8 mouse cellular contexts compared by ENCODE assay signal in genomic region chr13:107100852-107101325, GRCm38 (mm10).
A peak's percentile ranks its signal among the peaks of the same experiment; 100 is the strongest.
DNase-seq lines count a peak whose midpoint lies in the region; ATAC-seq and TF ChIP-seq lines count a peak whose summit lies in the region.

No protein-coding gene starts in this region.

- no peaks in the 10 kb centered on the region for H3K9me3 ChIP-seq in hindbrain, embryonic 15.5 days
- no peaks in the 10 kb centered on the region for H3K9me3 ChIP-seq in hindbrain, postnatal 0 days (ENCODE audit: low read length)
- H3K9me3 ChIP-seq in liver, postnatal 0 days (ENCODE audit: low read length), result no peaks in the 10 kb centered on the region
- no peaks in the 10 kb centered on the region for H3K9me3 ChIP-seq in stomach, embryonic 16.5 days (replicated peaks; ENCODE audit: control insufficient read depth, low read length)

- no peak overlapping the region for H3K4me3 ChIP-seq in hindbrain, embryonic 15.5 days
- no peak overlapping the region for H3K4me3 ChIP-seq in hindbrain, postnatal 0 days (ENCODE audit: low read length)
- H3K4me3 ChIP-seq in liver, postnatal 0 days (ENCODE audit: low read depth, low read length), result peak overlapping the region; percentile 36
- no peak overlapping the region for H3K4me3 ChIP-seq in stomach, embryonic 16.5 days (replicated peaks; ENCODE audit: low read length)

- no peak for ATAC-seq in hindbrain, embryonic 15.5 days (ENCODE audit: low FRiP score, low read depth)
- ATAC-seq in hindbrain, postnatal 0 days, result no peak
- ATAC-seq in erythroid progenitor cell, adult 5-6 weeks (replicated peaks; ENCODE audit: low FRiP score, poor library complexity, severe bottlenecking), result peak; percentile 89
- peak; percentile 95 for ATAC-seq in liver, postnatal 0 days
- peak; percentile 83; the same call in 1 of the 2 replicates for ATAC-seq in stomach, embryonic 16.5 days (ENCODE audit: insufficient read depth, low FRiP score)

- no peak for TF ChIP-seq CTCF in hindbrain, postnatal 0 days (IDR thresholded peaks at IDR 0.05; ENCODE audit: low read depth)
- no peak for TF ChIP-seq CTCF in liver, postnatal 0 days (IDR thresholded peaks at IDR 0.05; ENCODE audit: low read depth)

- DNase-seq in hindbrain, postnatal 0 days (ENCODE audit: low spot score), result no peak
- peak; percentile 80 for DNase-seq in liver, postnatal 0 days
- DNase-seq in cerebellum, adult 18-20 months, result no peak
- DNase-seq in kidney, adult 8-10 months, result no peak
- no peak for DNase-seq in layer of hippocampus, postnatal 10 days (ENCODE audit: low spot score in 2 of 2)

- no peak overlapping the region for H3K27ac ChIP-seq in hindbrain, embryonic 15.5 days (replicated peaks)
- H3K27ac ChIP-seq in hindbrain, postnatal 0 days, result no peak overlapping the region
- H3K27ac ChIP-seq in liver, postnatal 0 days (ENCODE audit: low read depth), result peak overlapping the region; percentile 91
- H3K27ac ChIP-seq in stomach, embryonic 16.5 days (ENCODE audit: low read length), result no peak overlapping the region

- no peaks in the 10 kb centered on the region for H3K4me1 ChIP-seq in hindbrain, embryonic 15.5 days (replicated peaks)
- H3K4me1 ChIP-seq in hindbrain, postnatal 0 days (ENCODE audit: insufficient read depth, low read length), result no peaks in the 10 kb centered on the region
- peaks cover 16% of the 10 kb centered on the region; the same call in 1 of the 2 replicates for H3K4me1 ChIP-seq in liver, postnatal 0 days (ENCODE audit: insufficient read depth)
- no peaks in the 10 kb centered on the region for H3K4me1 ChIP-seq in stomach, embryonic 16.5 days (ENCODE audit: control insufficient read depth, insufficient read depth, low read length)

- H3K9ac ChIP-seq in hindbrain, embryonic 15.5 days, result no peak overlapping the region
- no peak overlapping the region for H3K9ac ChIP-seq in hindbrain, postnatal 0 days (replicated peaks; ENCODE audit: low read length)
- H3K9ac ChIP-seq in liver, postnatal 0 days (replicated peaks), result peak overlapping the region; percentile 46
- H3K9ac ChIP-seq in stomach, embryonic 16.5 days (ENCODE audit: low read length), result no peak overlapping the region

- peak; percentile 98 for TF ChIP-seq EP300 in liver, postnatal 0 days (IDR thresholded peaks at IDR 0.05; ENCODE audit: low read depth)

- peak overlapping the region; percentile 34; the same call in 1 of the 2 replicates for H3K4me2 ChIP-seq in hindbrain, embryonic 15.5 days
- H3K4me2 ChIP-seq in hindbrain, postnatal 0 days (ENCODE audit: low read depth, low read length), result no peak overlapping the region
- peak overlapping the region; percentile 67 for H3K4me2 ChIP-seq in liver, postnatal 0 days (ENCODE audit: low read depth, low read length)
- H3K4me2 ChIP-seq in stomach, embryonic 16.5 days (ENCODE audit: low read depth, low read length), result peak overlapping the region; percentile 26; the same call in 1 of the 2 replicates

- no peaks in the 10 kb centered on the region for H3K36me3 ChIP-seq in hindbrain, embryonic 15.5 days
- H3K36me3 ChIP-seq in hindbrain, postnatal 0 days (ENCODE audit: insufficient read depth, low read length), result no peaks in the 10 kb centered on the region
- no peaks in the 10 kb centered on the region for H3K36me3 ChIP-seq in liver, postnatal 0 days (replicated peaks; ENCODE audit: insufficient read depth, low read length)
- no peaks in the 10 kb centered on the region for H3K36me3 ChIP-seq in stomach, embryonic 16.5 days (ENCODE audit: control insufficient read depth, insufficient read depth, low read length)

- no peaks in the 10 kb centered on the region for H3K27me3 ChIP-seq in hindbrain, embryonic 15.5 days
- H3K27me3 ChIP-seq in hindbrain, postnatal 0 days (ENCODE audit: insufficient read depth, low read length), result no peaks in the 10 kb centered on the region
- no peaks in the 10 kb centered on the region for H3K27me3 ChIP-seq in liver, postnatal 0 days (ENCODE audit: insufficient read depth, low read length)
- no peaks in the 10 kb centered on the region for H3K27me3 ChIP-seq in stomach, embryonic 16.5 days (ENCODE audit: control insufficient read depth, insufficient read depth, low read length)

- 77% methylated on average over 6 of the region's 6 CpGs for WGBS in hindbrain, embryonic 15.5 days
- 74% methylated on average over 6 of the region's 6 CpGs for WGBS in hindbrain, postnatal 0 days
- 18% methylated on average over 6 of the region's 6 CpGs for WGBS in liver, postnatal 0 days (ENCODE audit: insufficient replicate concordance)
- WGBS in stomach, embryonic 16.5 days, result 56% methylated on average over 6 of the region's 6 CpGs

Comparison
In these comparisons a context has a peak if more than half of its experiments do, and no peak if none do; other contexts are left out.
1. ATAC-seq: peak in erythroid progenitor cell, adult 5-6 weeks (single experiment), liver, postnatal 0 days (single experiment) and stomach, embryonic 16.5 days (single experiment); none in hindbrain, embryonic 15.5 days (single experiment) and hindbrain, postnatal 0 days (single experiment).